Mouse (Mus musculus): Measurements from ENCODE around the gene Tff3.

The Tff3 gene

GRCm38 (mm10) chr17:31121975-31122374, 7.5 kb downstream of the Tff3 start:
- DNase-seq (ENCODE audit: low read depth, low spot score) = peak; percentile 83

GRCm38 (mm10) chr17:31119429-31119828, 10.0 kb downstream of the Tff3 start:
- peak; percentile 87 for DNase-seq (ENCODE audit: low read depth, low spot score)

GRCm38 (mm10) chr17:31117946-31118345, 11.5 kb downstream of the Tff3 start:
- DNase-seq (ENCODE audit: low read depth, low spot score) = peak; percentile 53

- DNase-seq (ENCODE audit: low read depth, low spot score) = no peak
These were observed 13.4 kb downstream of the Tff3 start for GRCm38 (mm10) chr17:31116063-31116462.

GRCm38 (mm10) chr17:31113191-31113856, 16.1 kb downstream of the Tff3 start:
- DNase-seq (ENCODE audit: low read depth, low spot score) = peak; percentile 84

- no peak for DNase-seq (ENCODE audit: low read depth, low spot score)
These were observed 21.1 kb downstream of the Tff3 start for GRCm38 (mm10) chr17:31108388-31108787.

- no peak for DNase-seq (ENCODE audit: low read depth, low spot score)
These were observed 25.6 kb downstream of the Tff3 start for GRCm38 (mm10) chr17:31103823-31104222.

- no peak for DNase-seq (ENCODE audit: low read depth, low spot score)
These were observed 26.4 kb downstream of the Tff3 start for GRCm38 (mm10) chr17:31103007-31103570.

GRCm38 (mm10) chr17:31098788-31099187, 30.7 kb downstream of the Tff3 start:
- no peak for DNase-seq (ENCODE audit: low read depth, low spot score)

- no peak for DNase-seq (ENCODE audit: low read depth, low spot score)
These were observed 32.6 kb downstream of the Tff3 start for GRCm38 (mm10) chr17:31096893-31097292.

GRCm38 (mm10) chr17:31095570-31095969, 33.9 kb downstream of the Tff3 start:
- DNase-seq (ENCODE audit: low read depth, low spot score) = peak; percentile 54

GRCm38 (mm10) chr17:31094781-31095180, 34.7 kb downstream of the Tff3 start:
- no peak for DNase-seq (ENCODE audit: low read depth, low spot score)

- no peak for DNase-seq (ENCODE audit: low read depth, low spot score)
These were observed 38.3 kb downstream of the Tff3 start for GRCm38 (mm10) chr17:31091023-31091735.

GRCm38 (mm10) chr17:31089848-31090247, 39.6 kb downstream of the Tff3 start:
- DNase-seq (ENCODE audit: low read depth, low spot score) = no peak

GRCm38 (mm10) chr17:31088711-31089110, 40.7 kb downstream of the Tff3 start:
- no peak for DNase-seq (ENCODE audit: low read depth, low spot score)

- DNase-seq (ENCODE audit: low read depth, low spot score) = no peak
These were observed 43.2 kb downstream of the Tff3 start for GRCm38 (mm10) chr17:31086196-31086595.

- DNase-seq (ENCODE audit: low read depth, low spot score) = no peak
These were observed 43.9 kb downstream of the Tff3 start for GRCm38 (mm10) chr17:31085519-31085918.

- no peak for DNase-seq (ENCODE audit: low read depth, low spot score)
These were observed 47.0 kb downstream of the Tff3 start for GRCm38 (mm10) chr17:31082296-31083078.

- DNase-seq (ENCODE audit: low read depth, low spot score) = no peak
These were observed 50.2 kb downstream of the Tff3 start for GRCm38 (mm10) chr17:31079078-31079840.

GRCm38 (mm10) chr17:31078581-31078980, 50.9 kb downstream of the Tff3 start:
- no peak for DNase-seq (ENCODE audit: low read depth, low spot score)

- peak; percentile 32 for DNase-seq (ENCODE audit: low read depth, low spot score)
These were observed 51.9 kb downstream of the Tff3 start for GRCm38 (mm10) chr17:31077561-31077960.

Measured in ZHBTc4 (cell line).